Mouse (Mus musculus) MEL (cell line): ENCODE measurements around the gene Sap25. TPM values are rescaled to one million over a fixed set of nuclear protein-coding genes. Genes with fewer than 3 reads are reported as not detected.

Experiments used
- DNase-seq: peaks from one replicate; pipeline ENCODE4 v3.0.0; 2011; ENCODE audit warnings: low read depth, low spot score
- H3K27ac ChIP-seq: 2 replicates; pipeline ENCODE4 v1.5.1; 2012; ENCODE audit warnings: low read depth, mild to moderate bottlenecking, control low read depth, low read length, moderate library complexity; ENCODE audit not compliant: control insufficient read depth
- H3K27me3 ChIP-seq, 2 experiments: fragments of 150-350 bp in 1 of 2; sonication (generic) in 1 of 2; 2 replicates each; pipeline ENCODE4 v1.6.1; 2012; ENCODE audit warnings: low read length in 2 of 2, mild to moderate bottlenecking in 2 of 2, improper control_type of control experiment in 1 of 2, moderate library complexity in 1 of 2; ENCODE audit not compliant: insufficient read depth in 2 of 2, control insufficient read depth in 1 of 2
- H3K36me3 ChIP-seq, 2 experiments: 2 replicates each; pipeline ENCODE4 v1.6.1; 2012 to 2014; ENCODE audit warnings: low read length in 2 of 2, improper control_type of control experiment in 1 of 2, inconsistent platforms in 1 of 2, mild to moderate bottlenecking in 1 of 2; ENCODE audit not compliant: insufficient read depth in 2 of 2, control insufficient read depth in 1 of 2
- H3K4me1 ChIP-seq, 2 experiments: fragments of 150-350 bp in 1 of 2; sonication (generic) in 1 of 2; 2 replicates each; pipeline ENCODE4 v1.6.1; 2012; ENCODE audit warnings: low read length in 2 of 2, improper control_type of control experiment in 1 of 2, mild to moderate bottlenecking in 1 of 2; ENCODE audit not compliant: insufficient read depth in 2 of 2, control insufficient read depth in 1 of 2
- H3K4me3 ChIP-seq, 2 experiments: fragments of 150-350 bp in 1 of 2; sonication (generic) in 1 of 2; 2 replicates each; pipeline ENCODE4 v1.5.1; 2012; ENCODE audit warnings: low read depth in 2 of 2, low read length in 2 of 2, mild to moderate bottlenecking in 2 of 2, moderate library complexity in 2 of 2, control low read depth in 1 of 2, improper control_type of control experiment in 1 of 2; ENCODE audit not compliant: control insufficient read depth in 1 of 2, insufficient read depth in 1 of 2
- H3K79me2 ChIP-seq: 2 replicates; pipeline ENCODE4 v1.6.1; 2012; ENCODE audit warnings: mild to moderate bottlenecking, low read length, moderate library complexity; ENCODE audit not compliant: control insufficient read depth, poor library complexity, insufficient read depth
- H3K9ac ChIP-seq: 2 replicates; pipeline ENCODE4 v1.6.1; 2012; ENCODE audit warnings: low read depth, mild to moderate bottlenecking, control low read depth, low read length, moderate library complexity; ENCODE audit not compliant: control insufficient read depth, poor library complexity, severe bottlenecking
- H3K9me3 ChIP-seq: fragments of 150-350 bp; sonication (generic); replicated peaks from 2 replicates; pipeline ENCODE4 v1.6.1; 2012; ENCODE audit warnings: mild to moderate bottlenecking, low read length, improper control_type of control experiment, moderate library complexity; ENCODE audit not compliant: insufficient read depth
- CTCF ChIP-seq, 3 experiments: IDR thresholded peaks in 2 of 3; conservative IDR thresholded peaks in 1 of 3; 2 replicates each; pipeline ENCODE4 v1.5.1; 2011 to 2012; ENCODE audit warnings: low read length in 3 of 3, low read depth in 2 of 3, mild to moderate bottlenecking in 2 of 3, improper control_type of control experiment in 1 of 3, inconsistent platforms in 1 of 3, mixed read lengths in 1 of 3, moderate library complexity in 1 of 3; ENCODE audit not compliant: control insufficient read depth in 1 of 3, insufficient read depth in 1 of 3, poor library complexity in 1 of 3, severe bottlenecking in 1 of 3
- JUND ChIP-seq: IDR thresholded peaks from 2 replicates; pipeline ENCODE4 v1.6.1; 2011; ENCODE audit warnings: low read depth, mild to moderate bottlenecking, improper control_type of control experiment, low read length
- POLR2AphosphoS2 ChIP-seq: IDR thresholded peaks from 2 replicates; pipeline ENCODE4 v1.6.1; 2011; ENCODE audit warnings: low read length, improper control_type of control experiment
- RAD21 ChIP-seq: IDR thresholded peaks from 2 replicates; pipeline ENCODE4 v1.6.1; 2011; ENCODE audit warnings: mild to moderate bottlenecking, low read depth, low read length, improper control_type of control experiment
- RCOR1 ChIP-seq: IDR thresholded peaks from 2 replicates; pipeline ENCODE4 v1.6.1; 2012; ENCODE audit warnings: low read depth, mild to moderate bottlenecking, inconsistent platforms, low read length, improper control_type of control experiment
- SMC3 ChIP-seq: IDR thresholded peaks from 2 replicates; pipeline ENCODE4 v1.6.1; 2011; ENCODE audit warnings: low read depth, low read length, improper control_type of control experiment
- USF1 ChIP-seq: IDR thresholded peaks from 2 replicates; pipeline ENCODE4 v1.6.1; 2014; ENCODE audit warnings: low read depth, mild to moderate bottlenecking, inconsistent platforms, low read length, improper control_type of control experiment, moderate library complexity
- USF2 ChIP-seq, 2 experiments: IDR thresholded peaks; 2 replicates each; pipeline ENCODE4 v1.6.1; 2011 to 2012; ENCODE audit warnings: improper control_type of control experiment in 2 of 2, low read length in 2 of 2, borderline replicate concordance in 1 of 2, inconsistent platforms in 1 of 2, low read depth in 1 of 2, mild to moderate bottlenecking in 1 of 2; ENCODE audit not compliant: insufficient read depth in 1 of 2
- ZC3H11A ChIP-seq: IDR thresholded peaks from 2 replicates; pipeline ENCODE4 v1.6.1; 2012; ENCODE audit warnings: low read depth, mild to moderate bottlenecking, inconsistent platforms, low read length, improper control_type of control experiment
- ZNF384 ChIP-seq: IDR thresholded peaks from 2 replicates; pipeline ENCODE4 v1.6.1; 2012; ENCODE audit warnings: low read depth, mild to moderate bottlenecking, inconsistent platforms, low read length, improper control_type of control experiment
- polyA plus RNA-seq, 2 experiments: library from polyadenylated mRNA; stranded (reverse) in 1 of 2; unstranded in 1 of 2; fragments of >175 nt in 1 of 2; fragments of >200 nt in 1 of 2; gene quantifications; 2 replicates each; pipeline versions ENCODE4 v1.2.1 to v1.2.4; 2012; ENCODE audit warnings: low replicate concordance in 2 of 2, low read depth in 1 of 2; ENCODE audit not compliant: insufficient read length in 2 of 2, insufficient read depth in 1 of 2, missing spikeins in 1 of 2
- total RNA-seq: library from RNA; depleted of rRNA; stranded (reverse); fragments of 300-350 nt; gene quantifications from 2 replicates; pipeline ENCODE4 v1.2.3, GENCODE M21; 2012

The Sap25 gene
- total and polyA plus RNA-seq, 3 experiments: 1.9 to 22.7 TPM; not detected in 1

GRCm38 (mm10) chr5:137670240-137670639 is 29.1 kb downstream of the Sap25 start:
- no peaks in the 10 kb centered on the region for H3K27me3 ChIP-seq
- 0 out of 2 replicates have a peak, but pooled peaks have one; percentile 8 for TF ChIP-seq ZC3H11A
- TF ChIP-seq SMC3: peak; percentile 42
- peak; percentile 36 to 51 (median 46) for TF ChIP-seq CTCF (IDR thresholded peaks at IDR 0.05 in 2 of 3, conservative IDR thresholded peaks at IDR 0.05 in 1 of 3; ENCODE audit: control insufficient read depth in 1 of 3, insufficient read depth in 1 of 3, low read depth in 2 of 3, low read length in 3 of 3, poor library complexity in 1 of 3, severe bottlenecking in 1 of 3)
- TF ChIP-seq RAD21: peak; percentile 29
- TF ChIP-seq JUND: no peak
- TF ChIP-seq, all 39 proteins: peak for 4
- Histone ChIP-seq H3K27ac (no peak overlapping the region), H3K9ac (no peak overlapping the region), H3K4me3 (no peak overlapping the region), H3K79me2 (peaks cover 21% of the 10 kb centered on the region), H3K4me1 (peaks cover 10 to 31% of the 10 kb centered on the region in 2 experiments), H3K9me3 (no peaks in the 10 kb centered on the region), H3K36me3 (peaks cover 12 to 21% of the 10 kb centered on the region in 2 experiments)
- peak; percentile 55 for DNase-seq

GRCm38 (mm10) chr5:137671443-137672240 is 30.5 kb downstream of the Sap25 start:
- Histone ChIP-seq H3K27me3 (no peaks in the 10 kb centered on the region), H3K79me2 (peaks cover 25% of the 10 kb centered on the region), H3K9me3 (no peaks in the 10 kb centered on the region), H3K4me3 (no peak overlapping the region), H3K36me3 (peaks cover 8 to 21% of the 10 kb centered on the region in 2 experiments), H3K9ac (no peak overlapping the region), H3K4me1 (peaks cover 10 to 31% of the 10 kb centered on the region in 2 experiments), H3K27ac (peak overlapping the region; percentile 10; the same call in 1 of the 2 replicates)
- no peak for DNase-seq
- no peak for TF ChIP-seq POLR2AphosphoS2
- no peak for TF ChIP-seq RAD21
- TF ChIP-seq ZNF384: no peak
- TF ChIP-seq USF1: peak; percentile 78
- TF ChIP-seq, all 39 proteins: peak for 1

GRCm38 (mm10) chr5:137672361-137672760 is 31.2 kb downstream of the Sap25 start:
- Histone ChIP-seq H3K4me1 (peaks cover 10 to 31% of the 10 kb centered on the region in 2 experiments), H3K4me3 (no peak overlapping the region), H3K79me2 (peaks cover 28% of the 10 kb centered on the region), H3K27ac (peak overlapping the region; percentile 54), H3K36me3 (peaks cover 3 to 21% of the 10 kb centered on the region in 2 experiments), H3K9me3 (no peaks in the 10 kb centered on the region), H3K27me3 (no peaks in the 10 kb centered on the region), H3K9ac (no peak overlapping the region)
- no peak for DNase-seq
- TF ChIP-seq RCOR1: no peak
- TF ChIP-seq USF2 (IDR thresholded peaks at IDR 0.05; ENCODE audit: borderline replicate concordance in 1 of 2, insufficient read depth in 1 of 2, low read depth in 1 of 2, low read length in 2 of 2): no peak
